Mouse (Mus musculus) myocyte (in vitro differentiated cells): ENCODE measurements at regions not wholly inside any gene's neighbourhood (a gene's known extent, or its start where the extent isn't known, plus 50 kb on each side); places are given as distances from the start of the nearest gene placed in this dataset.

Experiments used
- H3K27me3 ChIP-seq: one replicate; pipeline ENCODE4 v1.6.1; 2011; ENCODE audit not compliant: control insufficient read depth, insufficient read depth, insufficient read length
- H3K36me3 ChIP-seq: one replicate; pipeline ENCODE4 v1.6.1; 2011; ENCODE audit not compliant: control insufficient read depth, insufficient read depth
- H3K4me2 ChIP-seq: one replicate; pipeline ENCODE4 v1.6.1; 2011; ENCODE audit warnings: low read depth, control low read depth
- H3K4me3 ChIP-seq: one replicate; pipeline ENCODE4 v1.5.1; 2011; ENCODE audit warnings: mild to moderate bottlenecking, control low read depth, moderate library complexity
- H3K79me2 ChIP-seq: one replicate; pipeline ENCODE4 v1.6.1; 2011; ENCODE audit not compliant: control insufficient read depth, insufficient read depth
- H3ac ChIP-seq: one replicate; pipeline ENCODE4 v1.6.1; 2011; ENCODE audit not compliant: control insufficient read depth, insufficient read length
- CEBPB ChIP-seq: IDR thresholded peaks from 2 replicates; pipeline ENCODE4 v1.6.1; 2011; ENCODE audit warnings: mild to moderate bottlenecking, moderate library complexity; ENCODE audit not compliant: poor library complexity, insufficient read depth, severe bottlenecking
- E2F4 ChIP-seq: IDR thresholded peaks from one replicate; pipeline ENCODE4 v1.6.1; 2011; ENCODE audit warnings: mild to moderate bottlenecking, control low read depth, moderate library complexity; ENCODE audit not compliant: insufficient read depth
- MAX ChIP-seq: IDR thresholded peaks from one replicate; pipeline ENCODE4 v1.6.1; 2011; ENCODE audit warnings: low read depth, mild to moderate bottlenecking, control low read depth
- MYOD1 ChIP-seq, 3 experiments: IDR thresholded peaks; one replicate each; pipeline ENCODE4 v1.6.1; 2011; ENCODE audit warnings: control low read depth in 2 of 3, low read depth in 2 of 3, mild to moderate bottlenecking in 2 of 3, moderate library complexity in 1 of 3; ENCODE audit not compliant: insufficient read length in 2 of 3, control insufficient read depth in 1 of 3
- MYOG ChIP-seq, 3 experiments: IDR thresholded peaks; one replicate each; pipeline ENCODE4 v1.6.1; 2011; ENCODE audit warnings: control low read depth in 2 of 3, low read depth in 2 of 3, mild to moderate bottlenecking in 2 of 3; ENCODE audit not compliant: insufficient read length in 2 of 3, control insufficient read depth in 1 of 3, insufficient read depth in 1 of 3
- POLR2A ChIP-seq: IDR thresholded peaks from one replicate; pipeline ENCODE4 v1.6.1; 2011; ENCODE audit warnings: low read depth, mild to moderate bottlenecking, control low read depth, moderate library complexity; ENCODE audit not compliant: insufficient read length
- POLR2AphosphoS2 ChIP-seq: IDR thresholded peaks from one replicate; pipeline ENCODE4 v1.6.1; 2011; ENCODE audit warnings: low read depth, control low read depth; ENCODE audit not compliant: insufficient read length
- REST ChIP-seq: IDR thresholded peaks from one replicate; pipeline ENCODE4 v1.6.1; 2011; ENCODE audit warnings: mild to moderate bottlenecking, control low read depth, moderate library complexity; ENCODE audit not compliant: insufficient read depth, insufficient read length
- SRF ChIP-seq: IDR thresholded peaks from one replicate; pipeline ENCODE4 v1.6.1; 2011; ENCODE audit warnings: low read depth; ENCODE audit not compliant: control insufficient read depth, insufficient read length
- TCF12 ChIP-seq: IDR thresholded peaks from one replicate; pipeline ENCODE4 v1.6.1; 2011; ENCODE audit warnings: mild to moderate bottlenecking, control low read depth; ENCODE audit not compliant: poor library complexity, insufficient read depth, severe bottlenecking
- TCF3 ChIP-seq: IDR thresholded peaks from one replicate; pipeline ENCODE4 v1.6.1; 2011; ENCODE audit warnings: low read depth, control low read depth; ENCODE audit not compliant: insufficient read length
- USF1 ChIP-seq: IDR thresholded peaks from one replicate; pipeline ENCODE4 v1.6.1; 2011; ENCODE audit warnings: low read depth, mild to moderate bottlenecking, control low read depth, moderate library complexity

- TF ChIP-seq REST = no peak
- no peak for TF ChIP-seq POLR2AphosphoS2
- no peak for TF ChIP-seq CEBPB
- no peak for TF ChIP-seq POLR2A
- TF ChIP-seq MYOD1 (IDR thresholded peaks at IDR 0.05; ENCODE audit: control insufficient read depth in 1 of 3, insufficient read length in 2 of 3, low read depth in 2 of 3) = no peak
- H3K36me3 ChIP-seq = no peaks in the 10 kb centered on the region
- H3K4me3 ChIP-seq = no peak overlapping the region
- H3K27me3 ChIP-seq = no peaks in the 10 kb centered on the region
- no peak overlapping the region for H3K4me2 ChIP-seq
- H3ac ChIP-seq = no peak overlapping the region
- H3K79me2 ChIP-seq = no peaks in the 10 kb centered on the region
Observed at GRCm38 (mm10) chr1:137044076-137044475, 83.8 kb upstream of the Nr5a2 start.

- Histone ChIP-seq H3K27me3 (no peaks in the 10 kb centered on the region), H3K79me2 (no peaks in the 10 kb centered on the region), H3K4me3 (no peak overlapping the region), H3K36me3 (no peaks in the 10 kb centered on the region), H3K4me2 (no peak overlapping the region), H3ac (no peak overlapping the region)
- TF ChIP-seq MYOG (IDR thresholded peaks at IDR 0.05; ENCODE audit: control insufficient read depth in 1 of 3, insufficient read depth in 1 of 3, insufficient read length in 2 of 3, low read depth in 2 of 3) (no peak), SRF (no peak), MAX (no peak), TCF12 (no peak), E2F4 (no peak), POLR2AphosphoS2 (no peak), REST (no peak), MYOD1 (IDR thresholded peaks at IDR 0.05; ENCODE audit: control insufficient read depth in 1 of 3, insufficient read length in 2 of 3, low read depth in 2 of 3) (no peak)
Observed at GRCm38 (mm10) chr1:137042414-137043010, 82.3 kb upstream of the Nr5a2 start.

DNA sequence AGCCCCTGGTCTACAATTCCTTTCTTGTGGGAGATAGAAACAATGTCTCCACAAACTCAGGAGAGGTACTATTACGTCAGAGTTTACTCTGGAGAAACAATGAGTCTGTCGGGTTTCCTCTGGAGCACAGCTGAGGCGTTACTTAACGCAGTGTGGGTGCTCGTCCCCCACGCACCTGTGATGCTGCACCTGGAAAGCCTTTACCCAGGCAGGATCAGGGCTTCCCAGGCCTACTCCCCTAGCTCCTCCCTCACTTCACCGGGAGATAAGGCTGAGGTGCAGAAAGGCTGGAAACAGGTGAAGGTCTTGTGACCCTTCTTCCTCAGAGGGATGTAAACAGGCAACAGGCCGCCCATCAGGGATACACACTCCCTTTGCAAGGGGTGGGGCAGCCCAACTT is 80.7 kb upstream of the Nr5a2 start:
- Histone ChIP-seq H3ac (no peak overlapping the region), H3K36me3 (no peaks in the 10 kb centered on the region), H3K4me2 (no peak overlapping the region), H3K79me2 (no peaks in the 10 kb centered on the region), H3K27me3 (no peaks in the 10 kb centered on the region), H3K4me3 (no peak overlapping the region)
- no peak for TF ChIP-seq CEBPB
- no peak for TF ChIP-seq POLR2A
- no peak for TF ChIP-seq POLR2AphosphoS2
- TF ChIP-seq TCF12 = no peak
- no peak for TF ChIP-seq MYOD1 (IDR thresholded peaks at IDR 0.05; ENCODE audit: control insufficient read depth in 1 of 3, insufficient read length in 2 of 3, low read depth in 2 of 3)

- Histone ChIP-seq H3K4me2 (no peak overlapping the region), H3K4me3 (no peak overlapping the region), H3ac (no peak overlapping the region), H3K27me3 (no peaks in the 10 kb centered on the region), H3K79me2 (no peaks in the 10 kb centered on the region), H3K36me3 (no peaks in the 10 kb centered on the region)
- TF ChIP-seq TCF12 (no peak), POLR2AphosphoS2 (no peak), SRF (no peak), USF1 (no peak)
Observed at GRCm38 (mm10) chr1:137034586-137034985, 74.3 kb upstream of the Nr5a2 start.

- TF ChIP-seq TCF12 (no peak), POLR2AphosphoS2 (no peak), REST (no peak), E2F4 (no peak), TCF3 (no peak), USF1 (no peak), MYOD1 (IDR thresholded peaks at IDR 0.05; ENCODE audit: control insufficient read depth in 1 of 3, insufficient read length in 2 of 3, low read depth in 2 of 3) (no peak), MYOG (IDR thresholded peaks at IDR 0.05; ENCODE audit: control insufficient read depth in 1 of 3, insufficient read depth in 1 of 3, insufficient read length in 2 of 3, low read depth in 2 of 3) (no peak), CEBPB (no peak)
Observed at GRCm38 (mm10) chr1:137033679-137034078, 73.4 kb upstream of the Nr5a2 start.

More at GRCm38 (mm10) chr1:137033679-137034078, 73.4 kb upstream of the Nr5a2 start:
- Histone ChIP-seq H3K79me2 (no peaks in the 10 kb centered on the region), H3K36me3 (no peaks in the 10 kb centered on the region), H3K27me3 (no peaks in the 10 kb centered on the region), H3ac (no peak overlapping the region), H3K4me2 (no peak overlapping the region), H3K4me3 (no peak overlapping the region)
